Mouse (Mus musculus): ENCODE data around the gene Gm20388. TPM values are rescaled to one million over a fixed set of nuclear protein-coding genes. Genes with fewer than 3 reads are reported as not detected.

Gm20388 gene
- polyA plus RNA-seq, 1 experiment from 2014 or later, result 8.3 TPM

DNA sequence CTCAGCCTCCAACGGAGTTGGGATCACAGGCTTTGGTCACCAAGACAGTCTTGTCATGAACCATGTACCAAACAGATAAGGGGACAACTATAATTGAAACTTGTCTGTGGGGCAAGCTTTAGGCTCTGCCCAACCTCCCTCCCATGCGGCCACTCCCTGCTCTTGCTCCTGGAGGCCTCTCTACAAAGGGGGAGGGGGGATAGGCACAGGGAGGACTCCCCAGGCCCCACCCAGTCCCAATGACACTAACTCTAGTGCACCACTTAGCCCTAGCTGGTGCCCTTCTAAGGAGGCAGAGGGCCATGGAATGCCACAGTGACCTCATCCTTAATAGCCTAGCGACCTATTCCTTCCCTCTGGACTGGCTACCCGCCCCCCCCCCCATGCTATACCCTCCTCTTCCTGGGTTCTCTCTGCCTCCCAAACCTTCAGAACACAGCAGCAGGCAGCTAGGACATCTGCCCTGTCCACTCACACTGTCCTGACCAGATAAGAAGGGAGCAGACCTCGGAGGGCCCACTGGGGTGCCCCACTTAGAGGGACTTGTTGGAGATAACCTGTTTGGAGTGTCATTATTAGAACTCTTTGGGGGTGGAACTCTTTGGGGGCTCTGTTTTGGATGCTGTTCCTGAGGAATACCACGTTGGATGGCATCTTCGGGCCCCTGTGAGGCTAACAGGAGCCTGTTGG is 2635.6 kb downstream of the Gm20388 start:
- no peaks in the 10 kb centered on the region for H3K36me3 ChIP-seq (ENCODE audit: control insufficient read depth, insufficient read depth, low read length)
- H3K9me3 ChIP-seq (ENCODE audit: control insufficient read depth, low read length), result no peaks in the 10 kb centered on the region
- H3K4me2 ChIP-seq (ENCODE audit: low read length), result no peak overlapping the region
- 73% methylated on average over 7 of the region's 7 CpGs for WGBS
- no peak overlapping the region for H3K27ac ChIP-seq (ENCODE audit: low read depth)
- H3K27me3 ChIP-seq (replicated peaks; ENCODE audit: control insufficient read depth, insufficient read depth, low read length), result no peaks in the 10 kb centered on the region
- no peak for DNase-seq (ENCODE audit: low spot score)
- H3K9ac ChIP-seq (ENCODE audit: low read length), result no peak overlapping the region
- ATAC-seq (replicated peaks; ENCODE audit: low FRiP score, low TSS enrichment, low read depth), result no peak
- no peak overlapping the region for H3K4me3 ChIP-seq (ENCODE audit: low read depth, low read length)
- H3K4me1 ChIP-seq (replicated peaks; ENCODE audit: control insufficient read depth, insufficient read depth, low read length), result peaks cover 33% of the 10 kb centered on the region

GRCm38 (mm10) chr8:122546811-122547453 is 2636.3 kb downstream of the Gm20388 start:
- ATAC-seq (replicated peaks; ENCODE audit: low FRiP score, low TSS enrichment, low read depth) (no peak), DNase-seq (ENCODE audit: low spot score) (no peak)
- Histone ChIP-seq H3K27ac (ENCODE audit: low read depth) (peak overlapping the region; percentile 64; the same call in 1 of the 2 replicates), H3K4me2 (ENCODE audit: low read length) (peak overlapping the region; percentile 28; the same call in 1 of the 2 replicates), H3K4me1 (replicated peaks; ENCODE audit: control insufficient read depth, insufficient read depth, low read length) (peaks cover 33% of the 10 kb centered on the region), H3K9me3 (ENCODE audit: control insufficient read depth, low read length) (no peaks in the 10 kb centered on the region), H3K36me3 (ENCODE audit: control insufficient read depth, insufficient read depth, low read length) (no peaks in the 10 kb centered on the region), H3K4me3 (ENCODE audit: low read depth, low read length) (0 out of 2 replicates have a peak overlapping the region, but pooled peaks have one; percentile 0), H3K27me3 (replicated peaks; ENCODE audit: control insufficient read depth, insufficient read depth, low read length) (no peaks in the 10 kb centered on the region), H3K9ac (ENCODE audit: low read length) (no peak overlapping the region)
- WGBS, result 50% methylated on average over 24 of the region's 24 CpGs

- ATAC-seq (replicated peaks; ENCODE audit: low FRiP score, low TSS enrichment, low read depth) (no peak), DNase-seq (ENCODE audit: low spot score) (no peak)
- Histone ChIP-seq H3K4me2 (ENCODE audit: low read length) (peak overlapping the region; percentile 28), H3K9ac (ENCODE audit: low read length) (no peak overlapping the region), H3K27ac (ENCODE audit: low read depth) (peak overlapping the region; percentile 64), H3K27me3 (replicated peaks; ENCODE audit: control insufficient read depth, insufficient read depth, low read length) (no peaks in the 10 kb centered on the region), H3K4me3 (ENCODE audit: low read depth, low read length) (0 out of 2 replicates have a peak overlapping the region, but pooled peaks have one; percentile 0), H3K4me1 (replicated peaks; ENCODE audit: control insufficient read depth, insufficient read depth, low read length) (peaks cover 33% of the 10 kb centered on the region), H3K36me3 (ENCODE audit: control insufficient read depth, insufficient read depth, low read length) (no peaks in the 10 kb centered on the region), H3K9me3 (ENCODE audit: control insufficient read depth, low read length) (no peaks in the 10 kb centered on the region)
- 21% methylated on average over 5 of the region's 5 CpGs for WGBS
Measured at GRCm38 (mm10) chr8:122547815-122548214, 2637.2 kb downstream of the Gm20388 start.

- Histone ChIP-seq H3K36me3 (ENCODE audit: control insufficient read depth, insufficient read depth, low read length) (no peaks in the 10 kb centered on the region), H3K27ac (ENCODE audit: low read depth) (0 out of 2 replicates have a peak overlapping the region, but pooled peaks have one; percentile 64), H3K4me1 (replicated peaks; ENCODE audit: control insufficient read depth, insufficient read depth, low read length) (peaks cover 33% of the 10 kb centered on the region), H3K9me3 (ENCODE audit: control insufficient read depth, low read length) (no peaks in the 10 kb centered on the region), H3K27me3 (replicated peaks; ENCODE audit: control insufficient read depth, insufficient read depth, low read length) (no peaks in the 10 kb centered on the region), H3K4me3 (ENCODE audit: low read depth, low read length) (no peak overlapping the region), H3K4me2 (ENCODE audit: low read length) (0 out of 2 replicates have a peak overlapping the region, but pooled peaks have one; percentile 7), H3K9ac (ENCODE audit: low read length) (no peak overlapping the region)
- DNase-seq (ENCODE audit: low spot score) (no peak), ATAC-seq (replicated peaks; ENCODE audit: low FRiP score, low TSS enrichment, low read depth) (no peak)
- WGBS, result 60% methylated on average over 13 of the region's 13 CpGs
Measured at GRCm38 (mm10) chr8:122548331-122548730, 2637.7 kb downstream of the Gm20388 start.

DNA sequence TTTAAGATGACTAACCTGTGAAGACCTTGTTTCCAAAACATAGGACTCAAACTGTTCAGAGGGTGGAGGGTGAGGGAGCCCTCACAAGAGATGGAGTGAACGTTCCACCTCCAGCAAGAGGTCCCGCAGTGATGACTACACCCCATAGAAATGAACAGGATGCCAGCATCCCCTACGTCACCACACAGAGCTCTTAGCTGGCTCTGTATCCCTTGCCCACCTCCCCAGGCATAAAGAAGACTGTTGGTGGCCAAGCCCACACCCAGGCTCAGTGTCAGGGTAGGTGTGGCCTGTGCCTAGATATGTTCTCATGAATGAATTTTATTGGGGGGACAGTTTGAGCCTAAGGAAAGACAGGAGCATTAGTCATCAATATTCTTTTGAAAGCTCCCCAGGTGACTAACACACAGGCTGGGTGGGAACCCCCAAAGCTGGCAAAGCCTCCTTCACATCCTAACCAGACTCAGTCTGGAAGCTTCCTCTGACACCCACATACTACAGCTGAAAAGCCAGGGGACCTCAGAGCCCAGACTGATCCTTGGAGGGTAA is 2638.3 kb downstream of the Gm20388 start:
- no peak overlapping the region for H3K4me3 ChIP-seq (ENCODE audit: low read depth, low read length)
- WGBS, result 80% methylated on average over 3 of the region's 3 CpGs
- H3K4me2 ChIP-seq (ENCODE audit: low read length), result peak overlapping the region; percentile 61
- no peak overlapping the region for H3K9ac ChIP-seq (ENCODE audit: low read length)
- H3K4me1 ChIP-seq (replicated peaks; ENCODE audit: control insufficient read depth, insufficient read depth, low read length), result peaks cover 33% of the 10 kb centered on the region
- H3K36me3 ChIP-seq (ENCODE audit: control insufficient read depth, insufficient read depth, low read length), result no peaks in the 10 kb centered on the region
- no peaks in the 10 kb centered on the region for H3K27me3 ChIP-seq (replicated peaks; ENCODE audit: control insufficient read depth, insufficient read depth, low read length)
- DNase-seq (ENCODE audit: low spot score) (no peak), ATAC-seq (replicated peaks; ENCODE audit: low FRiP score, low TSS enrichment, low read depth) (no peak)
- H3K27ac ChIP-seq (ENCODE audit: low read depth), result peak overlapping the region; percentile 22; the same call in 1 of the 2 replicates
- H3K9me3 ChIP-seq (ENCODE audit: control insufficient read depth, low read length), result no peaks in the 10 kb centered on the region

- no peaks in the 10 kb centered on the region for H3K36me3 ChIP-seq (ENCODE audit: control insufficient read depth, insufficient read depth, low read length)
- WGBS, result 3% methylated on average over 50 of the region's 52 CpGs
- peaks cover 33% of the 10 kb centered on the region for H3K4me1 ChIP-seq (replicated peaks; ENCODE audit: control insufficient read depth, insufficient read depth, low read length)
- H3K4me3 ChIP-seq (ENCODE audit: low read depth, low read length), result peak overlapping the region; percentile 67
- peak overlapping the region; percentile 90 for H3K9ac ChIP-seq (ENCODE audit: low read length)
- no peaks in the 10 kb centered on the region for H3K9me3 ChIP-seq (ENCODE audit: control insufficient read depth, low read length)
- peak overlapping the region; percentile 90 for H3K27ac ChIP-seq (ENCODE audit: low read depth)
- ATAC-seq (replicated peaks; ENCODE audit: low FRiP score, low TSS enrichment, low read depth) (peak; percentile 71), DNase-seq (ENCODE audit: low spot score) (peak; percentile 76)
- H3K4me2 ChIP-seq (ENCODE audit: low read length), result peak overlapping the region; percentile 61
- H3K27me3 ChIP-seq (replicated peaks; ENCODE audit: control insufficient read depth, insufficient read depth, low read length), result no peaks in the 10 kb centered on the region
Measured at GRCm38 (mm10) chr8:122550234-122550994, 2639.8 kb downstream of the Gm20388 start.

- Histone ChIP-seq H3K27me3 (replicated peaks; ENCODE audit: control insufficient read depth, insufficient read depth, low read length) (no peaks in the 10 kb centered on the region), H3K27ac (ENCODE audit: low read depth) (peak overlapping the region; percentile 90), H3K4me1 (replicated peaks; ENCODE audit: control insufficient read depth, insufficient read depth, low read length) (peaks cover 34% of the 10 kb centered on the region), H3K36me3 (ENCODE audit: control insufficient read depth, insufficient read depth, low read length) (no peaks in the 10 kb centered on the region), H3K4me2 (ENCODE audit: low read length) (peak overlapping the region; percentile 61), H3K9me3 (ENCODE audit: control insufficient read depth, low read length) (no peaks in the 10 kb centered on the region), H3K9ac (ENCODE audit: low read length) (peak overlapping the region; percentile 90), H3K4me3 (ENCODE audit: low read depth, low read length) (peak overlapping the region; percentile 67)
- ATAC-seq (replicated peaks; ENCODE audit: low FRiP score, low TSS enrichment, low read depth) (peak; percentile 44), DNase-seq (ENCODE audit: low spot score) (no peak)
- WGBS, result 0% methylated on average over 33 of the region's 43 CpGs
Measured at GRCm38 (mm10) chr8:122550995-122551264, 2640.3 kb downstream of the Gm20388 start.

- Histone ChIP-seq H3K27ac (ENCODE audit: low read depth) (peak within 1 kb of the TSS; percentile 90), H3K4me3 (ENCODE audit: low read depth, low read length) (peak within 1 kb of the TSS; percentile 67), H3K4me2 (ENCODE audit: low read length) (peak within 1 kb of the TSS; percentile 61), H3K9ac (ENCODE audit: low read length) (peak within 1 kb of the TSS; percentile 90), H3K27me3 (replicated peaks; ENCODE audit: control insufficient read depth, insufficient read depth, low read length) (no peaks in the 10 kb centered on the region), H3K36me3 (ENCODE audit: control insufficient read depth, insufficient read depth, low read length) (no peaks in the 10 kb centered on the region), H3K9me3 (ENCODE audit: control insufficient read depth, low read length) (no peaks in the 10 kb centered on the region), H3K4me1 (replicated peaks; ENCODE audit: control insufficient read depth, insufficient read depth, low read length) (peaks cover 38% of the 10 kb centered on the region)
- DNase-seq (ENCODE audit: low spot score) (peak; percentile 97), ATAC-seq (replicated peaks; ENCODE audit: low FRiP score, low TSS enrichment, low read depth) (peak; percentile 88)
- 10% methylated on average over 56 of the region's 56 CpGs for WGBS
Measured at GRCm38 (mm10) chr8:122551265-122552051, 2640.8 kb downstream of the Gm20388 start, which contains the start of gene Piezo1. TSS of gene Piezo1 (minus strand) at chr8:122551329.
